Mouse (Mus musculus): ENCODE results near the gene Man1a2.

GRCm38 (mm10) chr3:100533429-100533828 is 151.9 kb downstream of the Man1a2 start:
- TF ChIP-seq POLR2A (IDR thresholded peaks at IDR 0.05; ENCODE audit: borderline replicate concordance, insufficient read depth, low read length) (no peak), CTCF (IDR thresholded peaks at IDR 0.05; ENCODE audit: borderline replicate concordance, insufficient read depth, low read depth, low read length) (no peak)

Measured in cerebellum, adult 2 months (tissue).